Mouse (Mus musculus): ENCODE results near the gene Ccnjl. TPM values are rescaled to one million over a fixed set of nuclear protein-coding genes. Genes with fewer than 3 reads are reported as not detected.

Gene Ccnjl
- polyA plus RNA-seq, 1 experiment from 2014 or later, result 44.0 TPM

DNA sequence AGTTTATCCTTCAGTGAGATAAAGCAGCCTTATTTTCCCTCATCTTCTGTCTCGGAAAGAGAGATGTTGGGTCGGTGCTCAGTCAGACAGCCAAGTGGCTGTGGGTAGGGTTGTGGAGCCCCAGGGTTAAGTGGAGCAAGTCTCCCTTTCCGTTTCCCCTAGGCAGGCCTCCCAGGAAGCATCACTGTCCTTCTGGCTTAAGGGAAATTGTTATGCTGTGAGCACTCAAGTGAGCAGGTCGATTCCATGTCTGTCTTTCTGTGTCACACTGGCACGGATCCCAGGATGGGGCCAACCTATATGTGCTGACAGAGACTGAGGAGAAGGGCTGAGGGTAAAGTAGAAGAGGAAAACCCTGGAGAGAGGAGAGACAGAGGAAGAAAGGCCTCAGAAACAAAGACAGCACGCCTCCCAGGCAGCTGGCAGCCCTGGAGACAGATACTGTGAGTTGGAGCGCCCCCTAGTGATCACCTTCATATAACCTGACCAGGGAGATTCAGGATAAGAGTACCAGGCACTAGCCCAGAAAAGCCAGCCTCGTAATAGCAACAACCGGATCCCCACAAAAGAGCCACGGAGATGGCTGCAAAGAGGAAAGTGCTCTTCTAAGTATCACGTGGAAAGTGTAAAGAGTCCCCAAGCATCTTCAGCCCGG lies 84.4 kb downstream of the Ccnjl start:
- Histone ChIP-seq H3K36me3 (ENCODE audit: control insufficient read depth, insufficient read depth, low read length) (no peaks in the 10 kb centered on the region), H3K4me1 (ENCODE audit: control insufficient read depth, insufficient read depth, low read length) (0 out of 2 replicates have a peak, but pooled peaks cover 3% of the 10 kb centered on the region), H3K4me3 (ENCODE audit: low read depth, low read length) (no peak overlapping the region), H3K4me2 (ENCODE audit: low read depth) (no peak overlapping the region), H3K9me3 (ENCODE audit: control insufficient read depth, low read length) (no peaks in the 10 kb centered on the region), H3K27me3 (ENCODE audit: control insufficient read depth, insufficient read depth, low read length) (no peaks in the 10 kb centered on the region), H3K27ac (ENCODE audit: low read depth, low read length) (peak overlapping the region; percentile 60), H3K9ac (ENCODE audit: low read length) (peak overlapping the region; percentile 55)
- WGBS, result 31% methylated on average over 12 of the region's 12 CpGs
- DNase-seq (ENCODE audit: low spot score), result peak; percentile 90
- peak; percentile 92 for ATAC-seq (ENCODE audit: insufficient read depth, low FRiP score, low TSS enrichment)

DNA sequence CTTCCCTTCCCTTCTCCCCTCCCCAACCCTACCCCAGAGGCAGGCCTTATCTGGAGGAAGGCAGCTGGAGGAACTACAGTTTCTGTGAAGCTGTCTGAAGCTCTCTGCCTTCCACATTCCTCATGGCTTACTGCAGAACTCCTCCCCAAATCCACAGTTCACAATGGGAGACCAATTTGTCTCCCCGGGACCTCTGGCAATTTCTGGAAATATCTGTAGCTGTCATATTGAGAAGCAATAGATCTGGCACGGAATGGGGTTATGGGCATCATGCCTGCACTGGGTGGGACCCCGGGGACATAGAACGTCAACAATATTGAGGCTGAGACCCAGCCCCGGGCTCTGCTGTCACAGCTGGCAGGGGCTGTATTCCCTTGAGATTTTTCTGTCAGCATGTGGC lies 89.3 kb downstream of the Ccnjl start:
- Histone ChIP-seq H3K27ac (ENCODE audit: low read depth, low read length) (no peak overlapping the region), H3K4me1 (ENCODE audit: control insufficient read depth, insufficient read depth, low read length) (0 out of 2 replicates have a peak, but pooled peaks cover under 1% of the 10 kb centered on the region), H3K9me3 (ENCODE audit: control insufficient read depth, low read length) (no peaks in the 10 kb centered on the region), H3K4me3 (ENCODE audit: low read depth, low read length) (no peak overlapping the region), H3K9ac (ENCODE audit: low read length) (no peak overlapping the region), H3K27me3 (ENCODE audit: control insufficient read depth, insufficient read depth, low read length) (no peaks in the 10 kb centered on the region), H3K36me3 (ENCODE audit: control insufficient read depth, insufficient read depth, low read length) (no peaks in the 10 kb centered on the region), H3K4me2 (ENCODE audit: low read depth) (no peak overlapping the region)
- ATAC-seq (ENCODE audit: insufficient read depth, low FRiP score, low TSS enrichment) (no peak), DNase-seq (ENCODE audit: low spot score) (no peak)
- 66% methylated on average over 5 of the region's 5 CpGs for WGBS

DNA sequence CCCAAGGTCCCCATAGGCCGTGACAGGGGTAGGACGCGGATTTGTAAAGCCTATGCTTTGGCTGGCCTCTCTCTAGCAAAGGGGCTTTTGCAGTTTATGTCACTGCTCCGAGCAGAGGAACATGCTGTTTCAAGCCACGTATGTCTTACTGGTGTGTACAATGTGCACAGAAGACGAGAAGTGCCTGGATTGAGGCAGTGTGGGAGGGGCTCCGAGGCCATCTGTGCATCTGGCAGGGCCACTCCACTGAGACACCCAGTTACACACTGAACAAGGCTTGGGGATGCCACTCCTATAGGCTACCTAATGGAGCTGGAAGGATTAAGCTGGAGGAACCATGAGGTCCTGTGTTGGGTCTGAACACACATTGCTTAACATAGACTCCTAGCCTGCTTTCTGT lies 89.8 kb downstream of the Ccnjl start:
- Histone ChIP-seq H3K27me3 (ENCODE audit: control insufficient read depth, insufficient read depth, low read length) (no peaks in the 10 kb centered on the region), H3K9ac (ENCODE audit: low read length) (no peak overlapping the region), H3K4me3 (ENCODE audit: low read depth, low read length) (no peak overlapping the region), H3K27ac (ENCODE audit: low read depth, low read length) (no peak overlapping the region), H3K4me1 (ENCODE audit: control insufficient read depth, insufficient read depth, low read length) (no peaks in the 10 kb centered on the region), H3K36me3 (ENCODE audit: control insufficient read depth, insufficient read depth, low read length) (no peaks in the 10 kb centered on the region), H3K9me3 (ENCODE audit: control insufficient read depth, low read length) (no peaks in the 10 kb centered on the region), H3K4me2 (ENCODE audit: low read depth) (no peak overlapping the region)
- WGBS, result 57% methylated on average over 7 of the region's 7 CpGs
- DNase-seq (ENCODE audit: low spot score) (no peak), ATAC-seq (ENCODE audit: insufficient read depth, low FRiP score, low TSS enrichment) (no peak)

DNA sequence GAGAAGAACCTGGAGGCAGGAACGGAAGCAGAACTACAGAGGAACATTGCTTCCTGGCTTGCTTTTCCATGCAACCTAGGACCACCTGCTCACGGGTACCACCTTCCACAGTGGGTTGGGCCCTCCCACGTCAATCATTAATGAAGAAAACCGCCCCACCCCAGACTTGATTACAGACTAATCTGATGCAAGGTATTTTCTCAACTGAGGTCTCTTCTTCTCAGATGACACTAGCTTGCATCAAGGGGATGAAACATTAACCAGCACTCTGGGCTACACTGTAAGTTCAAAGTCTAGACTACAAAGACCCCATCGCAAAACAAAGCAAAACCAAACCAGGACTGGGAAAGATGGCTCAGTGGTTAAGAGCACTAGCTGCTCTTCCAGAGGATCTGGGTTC lies 93.2 kb downstream of the Ccnjl start:
- H3K4me3 ChIP-seq (ENCODE audit: low read depth, low read length), result no peak overlapping the region
- H3K9ac ChIP-seq (ENCODE audit: low read length), result no peak overlapping the region
- no peak overlapping the region for H3K4me2 ChIP-seq (ENCODE audit: low read depth)
- H3K27me3 ChIP-seq (ENCODE audit: control insufficient read depth, insufficient read depth, low read length), result no peaks in the 10 kb centered on the region
- H3K27ac ChIP-seq (ENCODE audit: low read depth, low read length), result no peak overlapping the region
- H3K4me1 ChIP-seq (ENCODE audit: control insufficient read depth, insufficient read depth, low read length), result no peaks in the 10 kb centered on the region
- no peak for DNase-seq (ENCODE audit: low spot score)
- 83% methylated on average over 5 of the region's 5 CpGs for WGBS
- ATAC-seq (ENCODE audit: insufficient read depth, low FRiP score, low TSS enrichment), result no peak
- H3K36me3 ChIP-seq (ENCODE audit: control insufficient read depth, insufficient read depth, low read length), result no peaks in the 10 kb centered on the region
- H3K9me3 ChIP-seq (ENCODE audit: control insufficient read depth, low read length), result no peaks in the 10 kb centered on the region

DNA sequence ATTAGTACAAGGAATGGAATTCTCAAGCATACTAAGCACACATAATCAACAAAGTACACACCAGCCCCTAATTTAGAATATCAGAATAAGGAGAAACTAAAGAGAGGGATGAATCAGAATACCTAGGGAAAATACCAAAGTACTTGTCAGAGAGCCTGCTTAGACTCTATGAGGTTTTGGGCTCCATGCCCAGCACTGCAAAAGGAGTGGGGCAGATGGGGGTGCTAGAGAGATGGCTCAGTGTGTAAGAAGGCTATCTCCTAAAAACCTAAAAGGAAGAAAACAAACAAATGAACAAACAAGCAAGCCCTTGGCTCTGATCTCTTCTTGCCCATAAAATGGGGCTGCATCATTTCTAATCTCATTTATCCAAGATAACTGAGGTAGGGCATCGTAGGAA lies 95.8 kb downstream of the Ccnjl start:
- Histone ChIP-seq H3K4me3 (ENCODE audit: low read depth, low read length) (no peak overlapping the region), H3K9ac (ENCODE audit: low read length) (no peak overlapping the region), H3K4me1 (ENCODE audit: control insufficient read depth, insufficient read depth, low read length) (no peaks in the 10 kb centered on the region), H3K9me3 (ENCODE audit: control insufficient read depth, low read length) (no peaks in the 10 kb centered on the region), H3K27me3 (ENCODE audit: control insufficient read depth, insufficient read depth, low read length) (no peaks in the 10 kb centered on the region), H3K4me2 (ENCODE audit: low read depth) (no peak overlapping the region), H3K36me3 (ENCODE audit: control insufficient read depth, insufficient read depth, low read length) (no peaks in the 10 kb centered on the region), H3K27ac (ENCODE audit: low read depth, low read length) (no peak overlapping the region)
- ATAC-seq (ENCODE audit: insufficient read depth, low FRiP score, low TSS enrichment), result no peak
- DNase-seq (ENCODE audit: low spot score), result no peak
- 93% methylated on average over 1 of the region's 1 CpGs for whole genome bisulfite sequencing

DNA sequence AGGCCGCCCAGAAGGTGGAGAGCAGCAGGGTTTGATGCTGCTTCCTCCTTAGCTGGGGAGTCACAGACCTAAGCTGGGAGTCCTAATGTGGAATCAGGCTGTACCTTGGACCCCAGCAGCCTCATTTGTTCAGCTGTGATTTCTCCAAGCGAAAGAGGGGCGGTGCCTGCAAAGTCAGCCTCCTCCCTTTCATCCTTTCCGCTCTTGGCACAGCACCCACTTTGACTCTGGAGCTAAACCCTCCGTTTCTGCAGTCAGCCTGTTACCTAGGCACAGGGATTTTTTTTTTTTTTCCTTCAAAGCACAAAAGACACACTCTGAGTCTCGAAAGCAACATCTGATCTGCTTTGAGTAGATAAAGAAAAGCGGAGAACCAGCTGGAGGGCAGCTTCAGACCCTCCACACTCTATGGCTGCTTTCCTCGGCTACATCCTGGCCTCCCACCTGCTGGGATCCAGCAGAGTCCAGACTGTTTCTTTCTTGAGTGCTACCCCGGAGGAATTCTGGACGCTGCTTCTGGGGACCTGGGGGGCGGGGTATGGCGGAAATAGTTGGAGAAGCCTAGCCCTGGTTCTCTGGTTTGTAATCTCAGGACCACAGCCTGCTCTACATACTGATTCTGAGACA lies 97.8 kb downstream of the Ccnjl start:
- Histone ChIP-seq H3K27ac (ENCODE audit: low read depth, low read length) (no peak overlapping the region), H3K4me3 (ENCODE audit: low read depth, low read length) (no peak overlapping the region), H3K27me3 (ENCODE audit: control insufficient read depth, insufficient read depth, low read length) (no peaks in the 10 kb centered on the region)

DNA sequence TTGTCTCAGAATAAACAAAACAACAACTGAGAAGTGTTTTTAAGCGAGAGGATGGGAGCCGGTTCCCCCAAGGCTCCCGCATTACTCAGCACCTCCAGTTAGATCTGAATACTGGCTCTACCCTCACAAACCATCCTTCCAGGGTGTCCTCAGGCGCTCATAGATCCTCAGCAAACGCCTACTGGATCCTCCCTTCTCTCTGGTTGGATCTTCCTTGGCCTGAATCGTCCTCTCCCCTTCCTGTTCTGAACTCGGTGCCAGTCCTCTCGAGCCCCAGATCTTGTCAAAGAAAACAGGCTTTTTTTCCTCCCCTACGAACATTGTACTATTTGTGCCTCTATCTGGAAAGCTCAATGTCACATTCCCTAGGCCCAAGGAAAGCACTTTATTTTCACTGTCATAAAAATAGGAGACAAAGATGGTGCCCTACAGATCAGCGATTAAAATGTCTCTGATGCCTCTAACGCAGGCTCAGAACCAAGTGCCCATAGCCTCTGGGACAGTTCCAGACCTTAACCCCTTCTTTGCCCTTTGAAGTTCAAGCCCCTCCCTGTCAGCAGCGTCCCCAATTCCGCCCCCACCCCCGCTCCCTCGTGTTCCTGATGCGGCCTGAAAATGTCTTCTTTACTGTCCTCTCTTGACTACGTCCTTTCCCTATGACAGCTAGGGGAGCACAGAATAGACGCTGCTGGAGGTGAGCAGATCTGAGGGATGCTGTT lies 98.5 kb downstream of the Ccnjl start:
- Histone ChIP-seq H3K9ac (ENCODE audit: low read length) (0 out of 2 replicates have a peak overlapping the region, but pooled peaks have one; percentile 3), H3K36me3 (ENCODE audit: control insufficient read depth, insufficient read depth, low read length) (no peaks in the 10 kb centered on the region), H3K27me3 (ENCODE audit: control insufficient read depth, insufficient read depth, low read length) (no peaks in the 10 kb centered on the region), H3K4me1 (ENCODE audit: control insufficient read depth, insufficient read depth, low read length) (no peaks in the 10 kb centered on the region), H3K9me3 (ENCODE audit: control insufficient read depth, low read length) (no peaks in the 10 kb centered on the region), H3K27ac (ENCODE audit: low read depth, low read length) (no peak overlapping the region), H3K4me2 (ENCODE audit: low read depth) (peak overlapping the region; percentile 12), H3K4me3 (ENCODE audit: low read depth, low read length) (no peak overlapping the region)
- ATAC-seq (ENCODE audit: insufficient read depth, low FRiP score, low TSS enrichment), result no peak
- WGBS, result 32% methylated on average over 18 of the region's 18 CpGs
- DNase-seq (ENCODE audit: low spot score), result no peak

More for the DNA sequence above, 97.8 kb downstream of the Ccnjl start:
- Histone ChIP-seq H3K4me2 (ENCODE audit: low read depth) (peak overlapping the region; percentile 12), H3K36me3 (ENCODE audit: control insufficient read depth, insufficient read depth, low read length) (no peaks in the 10 kb centered on the region), H3K9me3 (ENCODE audit: control insufficient read depth, low read length) (no peaks in the 10 kb centered on the region), H3K4me1 (ENCODE audit: control insufficient read depth, insufficient read depth, low read length) (no peaks in the 10 kb centered on the region), H3K9ac (ENCODE audit: low read length) (0 out of 2 replicates have a peak overlapping the region, but pooled peaks have one; percentile 3)
- DNase-seq (ENCODE audit: low spot score) (peak; percentile 37), ATAC-seq (ENCODE audit: insufficient read depth, low FRiP score, low TSS enrichment) (no peak)
- WGBS, result 9% methylated on average over 12 of the region's 12 CpGs

DNA sequence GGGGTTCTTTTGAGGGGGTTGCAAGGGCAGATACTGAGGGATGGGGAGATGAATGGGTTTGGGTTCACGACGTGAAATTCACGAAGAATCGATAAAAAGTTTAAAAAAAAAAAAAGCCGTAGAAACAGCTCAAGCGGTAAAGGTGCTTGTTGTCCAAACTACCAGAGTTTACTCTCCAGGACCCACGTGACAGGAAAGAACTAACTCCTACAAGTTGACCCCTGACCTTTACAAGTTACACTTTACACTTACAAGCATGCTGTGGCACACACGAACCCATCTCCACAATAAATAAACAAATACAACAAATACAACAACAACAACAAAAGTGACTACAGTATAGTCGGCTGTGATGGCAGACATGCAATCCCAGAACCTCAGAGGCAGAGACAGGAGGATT lies 103.1 kb downstream of the Ccnjl start:
- Histone ChIP-seq H3K9ac (ENCODE audit: low read length) (no peak overlapping the region), H3K27me3 (ENCODE audit: control insufficient read depth, insufficient read depth, low read length) (no peaks in the 10 kb centered on the region), H3K9me3 (ENCODE audit: control insufficient read depth, low read length) (no peaks in the 10 kb centered on the region), H3K4me2 (ENCODE audit: low read depth) (no peak overlapping the region), H3K27ac (ENCODE audit: low read depth, low read length) (no peak overlapping the region), H3K4me3 (ENCODE audit: low read depth, low read length) (no peak overlapping the region), H3K4me1 (ENCODE audit: control insufficient read depth, insufficient read depth, low read length) (0 out of 2 replicates have a peak, but pooled peaks cover 2% of the 10 kb centered on the region), H3K36me3 (ENCODE audit: control insufficient read depth, insufficient read depth, low read length) (no peaks in the 10 kb centered on the region)
- ATAC-seq (ENCODE audit: insufficient read depth, low FRiP score, low TSS enrichment), result no peak
- no peak for DNase-seq (ENCODE audit: low spot score)
- WGBS, result 92% methylated on average over 9 of the region's 9 CpGs
